In genomic region chr1:163994721-163995608, GRCm38 (mm10) we compare ENCODE assay signal across 8 mouse cellular contexts. TPM values are rescaled to one million over a fixed set of nuclear protein-coding genes. Genes with fewer than 3 reads are reported as not detected.
DNase-seq lines count a peak whose midpoint lies in the region; ATAC-seq and TF ChIP-seq lines count a peak whose summit lies in the region.

Gene BC055324, minus strand, starts transcription at chr1:163994796.
Gene Mettl18, plus strand, starts transcription at chr1:163994889.

- peak within 1 kb of the TSS; percentile 87 for H3K4me3 ChIP-seq in gastrocnemius, adult 2 months
- H3K4me3 ChIP-seq in hindbrain, postnatal 0 days (ENCODE audit: low read length), result peak within 1 kb of the TSS; percentile 70
- H3K4me3 ChIP-seq in left cerebral cortex, adult 2 months, result peak within 1 kb of the TSS; percentile 70

- peak; percentile 36; the same call in 1 of the 2 replicates for TF ChIP-seq CTCF in gastrocnemius, adult 2 months (IDR thresholded peaks at IDR 0.05)
- TF ChIP-seq CTCF in hindbrain, postnatal 0 days (IDR thresholded peaks at IDR 0.05; ENCODE audit: low read depth), result peak; percentile 61
- TF ChIP-seq CTCF in left cerebral cortex, adult 2 months (IDR thresholded peaks at IDR 0.05), result peak; percentile 38

- intact Hi-C loops in gastrocnemius, adult 2 months (cut with DNase I), result no loop called here
- intact Hi-C loops in left cerebral cortex, adult 2 months (cut with DNase I), result loop anchor here (2.0 kb wide), 1 partner anchor 66 kb away; the partner anchor contains the start of gene Scyl3

- peak; percentile 97 for DNase-seq in ZHBTc4 (ENCODE audit: low read depth, low spot score)
- peak; percentile 90 for DNase-seq in gastrocnemius, adult 2 months
- peak; percentile 96 for DNase-seq in hindbrain, postnatal 0 days (ENCODE audit: low spot score)
- peak; percentile 88 to 91 for DNase-seq in left cerebral cortex, adult 2 months (ENCODE audit: extremely low spot score in 1 of 2, low spot score in 2 of 2)
- DNase-seq in right cerebral cortex, adult 2 months (ENCODE audit: low spot score in 2 of 2), result peak; percentile 90 to 91
- DNase-seq in urinary bladder, postnatal 14 days (ENCODE audit: low spot score), result peak; percentile 90

- peak within 1 kb of the TSS; percentile 67 for H3K4me2 ChIP-seq in hindbrain, postnatal 0 days (ENCODE audit: low read depth, low read length)

- ATAC-seq in common myeloid progenitor, adult 5-6 weeks (replicated peaks; ENCODE audit: low read depth, poor library complexity, severe bottlenecking), result peak; percentile 98
- peak; percentile 99 for ATAC-seq in hindbrain, postnatal 0 days
- ATAC-seq in megakaryocyte, adult 5-6 weeks (ENCODE audit: poor library complexity, severe bottlenecking), result peak; percentile 98

- H3K27me3 ChIP-seq in hindbrain, postnatal 0 days (ENCODE audit: insufficient read depth, low read length), result no peaks in the 10 kb centered on the region

- H3K36me3 ChIP-seq in hindbrain, postnatal 0 days (ENCODE audit: insufficient read depth, low read length), result no peaks in the 10 kb centered on the region

- peak within 1 kb of the TSS; percentile 91 for H3K27ac ChIP-seq in gastrocnemius, adult 2 months
- peak within 1 kb of the TSS; percentile 77 for H3K27ac ChIP-seq in hindbrain, postnatal 0 days
- peak within 1 kb of the TSS; percentile 93 for H3K27ac ChIP-seq in left cerebral cortex, adult 2 months

- H3K9me3 ChIP-seq in hindbrain, postnatal 0 days (ENCODE audit: low read length), result no peaks in the 10 kb centered on the region

- 2% methylated on average over 43 of the region's 43 CpGs for WGBS in hindbrain, postnatal 0 days

- H3K4me1 ChIP-seq in hindbrain, postnatal 0 days (ENCODE audit: insufficient read depth, low read length), result no peaks in the 10 kb centered on the region

- H3K9ac ChIP-seq in hindbrain, postnatal 0 days (replicated peaks; ENCODE audit: low read length), result peak within 1 kb of the TSS; percentile 47

RNA-seq across cellular contexts. Expression of gene BC055324, which starts in this region (rescaled TPM):
- 24.4 and 26.8 TPM in 2 replicates for total RNA-seq in common myeloid progenitor, adult 5-6 weeks (2017)
- under 1 TPM; 0.20 to 0.28 TPM for total RNA-seq in gastrocnemius, adult 2 months (2021)
- total RNA-seq in hindbrain, postnatal 0 days (2014; rRNA removed), result 6.5 and 6.8 TPM in 2 replicates
- polyA plus RNA-seq in hindbrain, postnatal 0 days (2015; fragmentation: Nextera tagmentation; extraction: Ambion mirVana), result 2.2 and 2.7 TPM in 2 replicates
- total RNA-seq in left cerebral cortex, adult 2 months (2021), result 1 to 10 TPM in 1 of 2 experiments, under 1 TPM in 1; 0.72 to 2.3 TPM
- 15.2 and 20.5 TPM in 2 replicates for total RNA-seq in megakaryocyte, adult 5-6 weeks (2015)
- 15.5 and 15.6 TPM in 2 replicates for total RNA-seq in megakaryocyte, adult 5-6 weeks (2017)

RNA-seq across cellular contexts. Expression of gene Mettl18, which starts in this region (rescaled TPM):
- total RNA-seq in common myeloid progenitor, adult 5-6 weeks (2017), result 13.9 and 22.5 TPM in 2 replicates
- 1 to 10 TPM; 3.0 to 4.2 TPM for total RNA-seq in gastrocnemius, adult 2 months (2021)
- 2.2 and 2.9 TPM in 2 replicates for total RNA-seq in hindbrain, postnatal 0 days (2014; rRNA removed)
- polyA plus RNA-seq in hindbrain, postnatal 0 days (2015; fragmentation: Nextera tagmentation; extraction: Ambion mirVana), result 6.3 and 6.9 TPM in 2 replicates
- total RNA-seq in left cerebral cortex, adult 2 months (2021), result 1 to 10 TPM; 4.4 to 5.5 TPM
- 2.8 and 5.4 TPM in 2 replicates for total RNA-seq in megakaryocyte, adult 5-6 weeks (2015)
- total RNA-seq in megakaryocyte, adult 5-6 weeks (2017), result 10.2 and 10.7 TPM in 2 replicates

Comparison
In these comparisons a context has a peak if more than half of its experiments do, and no peak if none do; other contexts are left out.
1. Peak in every context shown above with its lines: DNase-seq, ATAC-seq, H3K4me3 ChIP-seq and H3K27ac ChIP-seq.